Mouse (Mus musculus): ENCODE measurements around the gene Cfl1.
A peak's percentile ranks its signal among the peaks of the same experiment; 100 is the strongest.

Gene Cfl1

DNA sequence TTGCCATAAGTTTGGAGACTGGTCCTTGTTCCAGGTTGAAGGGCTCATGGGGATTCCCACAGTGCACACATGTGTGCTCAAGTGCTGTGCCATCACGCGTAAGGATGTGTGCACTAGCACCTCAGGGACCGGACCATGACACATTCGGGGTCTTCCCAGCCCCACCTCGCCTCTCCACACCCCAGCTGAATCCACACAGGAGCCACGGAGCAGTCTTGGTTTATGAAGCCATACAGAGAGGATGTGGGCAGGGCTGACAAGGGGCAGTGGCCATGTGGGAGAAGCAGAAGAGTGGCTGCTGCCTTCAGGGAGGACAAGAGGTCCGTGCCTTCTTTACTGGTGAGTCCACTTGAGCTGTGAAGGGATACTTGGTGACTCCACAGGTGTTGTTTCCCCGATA is 25.2 kb upstream of the Cfl1 start:
- DNase-seq (ENCODE audit: low read depth, low spot score), result no peak

DNA sequence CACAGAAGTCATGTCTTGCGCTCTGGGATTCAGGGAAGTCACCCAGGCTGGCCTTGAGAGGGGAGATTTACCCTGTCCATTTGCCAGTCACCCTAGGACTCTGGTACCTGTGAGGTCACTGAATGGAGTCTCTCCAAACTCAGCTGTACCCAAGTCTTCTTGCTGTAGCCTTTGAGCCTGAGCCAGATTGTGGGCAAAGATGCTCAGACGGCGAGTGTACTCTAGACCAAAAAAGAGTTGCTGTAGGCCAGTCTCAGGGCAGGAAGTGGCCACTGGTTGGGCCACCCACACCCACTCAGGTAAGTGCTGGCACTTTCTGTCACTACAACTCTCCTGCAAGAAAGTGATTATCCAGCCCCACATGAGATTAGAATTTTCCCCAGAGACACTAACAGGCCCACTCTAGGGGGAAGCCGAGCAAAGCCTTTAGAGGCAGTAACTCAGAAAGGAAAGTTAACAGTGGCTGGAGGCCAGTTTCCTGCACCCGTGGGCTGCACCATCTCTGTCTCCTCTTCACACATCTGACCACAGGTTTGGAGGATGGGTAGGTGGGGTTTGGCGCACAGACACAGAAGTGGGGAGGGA is 23.2 kb upstream of the Cfl1 start:
- DNase-seq (ENCODE audit: low read depth, low spot score), result no peak

DNA sequence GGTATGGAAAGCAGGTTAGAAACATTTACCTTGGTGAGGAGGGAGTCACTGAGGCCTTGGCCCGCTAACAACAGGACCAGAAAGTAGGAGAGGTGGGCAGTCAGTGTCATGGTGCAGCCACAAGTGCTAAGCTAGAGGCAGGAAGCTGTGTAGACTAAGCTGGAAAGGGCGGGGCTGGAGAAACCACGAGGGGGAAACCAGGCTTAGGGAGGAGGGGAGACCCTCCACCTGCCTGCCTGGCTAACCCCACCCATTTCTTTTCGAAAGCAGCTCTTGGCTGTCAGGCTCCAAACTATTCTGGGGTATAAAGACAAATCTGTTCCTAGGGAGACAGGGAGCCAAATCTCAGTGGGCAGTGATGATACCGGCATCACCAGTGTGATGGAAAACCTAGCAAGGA is 21.9 kb upstream of the Cfl1 start, which contains the start of gene Ctsw:
Ctsw (minus strand) TSS at position 134 of the 400 bp plus-strand sequence.
- DNase-seq (ENCODE audit: low read depth, low spot score), result no peak

DNA sequence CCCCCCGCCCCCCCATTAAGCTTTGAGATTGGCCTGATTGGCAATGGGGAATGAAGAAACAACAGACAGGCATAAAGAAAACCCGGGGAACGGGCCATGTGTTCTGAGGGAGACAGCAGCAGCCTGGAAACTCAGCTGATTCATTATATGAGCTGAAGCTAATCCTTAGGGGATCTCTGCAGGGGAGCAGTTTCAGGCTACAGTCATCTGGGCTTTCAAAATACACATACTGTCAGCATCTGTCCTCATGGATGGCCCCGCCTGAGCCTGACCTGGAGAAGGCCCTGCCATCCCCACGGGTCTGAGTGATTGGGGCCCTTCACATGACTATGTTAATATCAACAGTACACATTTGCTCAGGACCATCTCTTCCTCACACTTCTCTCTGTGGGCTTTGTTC is 18.4 kb upstream of the Cfl1 start:
- DNase-seq (ENCODE audit: low read depth, low spot score), result no peak

DNA sequence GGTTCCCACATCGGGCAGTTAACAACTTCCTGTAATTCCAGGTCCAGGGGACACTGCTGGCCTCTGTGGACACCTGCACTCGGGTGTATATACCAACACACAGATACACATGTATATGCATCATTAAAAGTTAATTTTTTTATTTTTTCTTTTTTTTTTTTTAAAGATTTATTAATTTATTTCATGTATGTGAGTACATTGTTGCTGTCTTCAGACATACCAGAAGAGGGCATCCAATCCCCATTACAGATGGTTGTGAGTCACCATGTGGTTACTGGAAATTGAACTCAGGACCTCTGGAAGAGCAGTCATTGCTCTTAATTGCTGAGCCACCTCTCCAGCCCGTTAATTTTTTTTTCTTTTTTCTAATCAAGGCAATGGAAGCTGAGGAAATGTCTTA is 17.4 kb upstream of the Cfl1 start:
- no peak for DNase-seq (ENCODE audit: low read depth, low spot score)

DNA sequence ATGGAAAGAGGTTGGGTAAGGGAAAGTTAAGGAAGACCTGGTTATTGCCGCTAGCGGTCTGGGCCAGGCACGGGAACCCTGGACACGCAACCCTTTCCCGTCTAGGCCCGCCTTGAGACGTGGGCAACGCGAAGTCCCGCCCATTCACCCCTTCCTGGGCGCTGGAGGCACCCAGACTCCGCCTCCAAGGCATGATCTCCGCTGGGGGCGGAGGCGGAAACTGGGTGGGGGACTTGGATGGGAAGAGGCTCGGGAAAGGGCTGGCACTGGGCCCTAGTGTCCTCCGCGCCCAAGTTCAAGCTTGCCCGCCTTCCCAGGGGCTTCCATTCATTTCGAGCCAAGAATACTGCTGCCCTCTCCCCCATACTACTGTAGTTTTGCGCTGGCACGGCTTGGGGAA is 16.5 kb upstream of the Cfl1 start, which contains the start of gene Efemp2:
Efemp2 (plus strand) TSS at position 235 of the 400 bp plus-strand sequence.
- DNase-seq (ENCODE audit: low read depth, low spot score), result peak; percentile 86

DNA sequence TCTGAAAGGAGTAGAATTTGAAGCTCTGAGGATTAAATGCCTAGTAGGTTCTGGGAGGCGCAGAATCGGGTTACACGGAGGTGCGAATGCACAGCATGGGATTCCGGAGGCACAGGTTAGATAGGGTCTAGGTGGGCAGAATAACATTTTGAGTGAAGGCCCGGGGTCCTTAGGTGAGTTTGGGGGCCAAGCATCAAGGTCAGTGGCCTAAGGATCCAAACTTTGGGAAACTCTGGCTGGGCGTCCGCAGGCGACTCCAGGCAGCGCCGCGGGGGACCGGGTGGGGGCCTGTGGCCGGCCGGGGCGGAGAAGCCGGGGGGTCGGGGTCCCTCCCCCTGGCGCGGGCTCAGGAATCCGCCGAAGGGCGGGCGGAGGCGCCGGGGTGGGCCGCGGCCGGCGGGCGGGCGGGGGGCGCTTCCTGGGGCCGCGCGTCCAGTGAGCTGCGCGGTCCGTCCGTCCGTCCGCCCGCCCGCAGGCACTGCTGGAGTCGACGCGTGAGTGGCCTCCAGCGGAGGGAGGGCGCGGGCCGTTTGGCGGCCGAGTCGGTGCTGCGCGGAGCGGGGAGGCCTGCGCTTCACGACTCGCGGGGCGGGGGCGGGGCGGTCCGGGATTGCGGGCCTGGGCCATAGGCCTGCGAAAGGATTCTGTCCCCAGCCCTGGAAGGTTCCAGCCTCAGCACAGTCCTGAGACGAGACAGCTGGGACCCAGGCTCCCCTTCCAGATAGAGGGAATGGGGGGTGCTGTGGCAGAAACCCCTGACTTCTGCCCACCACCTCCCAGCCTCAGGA is 15.8 kb upstream of the Cfl1 start:
- DNase-seq (ENCODE audit: low read depth, low spot score), result peak; percentile 65

DNA sequence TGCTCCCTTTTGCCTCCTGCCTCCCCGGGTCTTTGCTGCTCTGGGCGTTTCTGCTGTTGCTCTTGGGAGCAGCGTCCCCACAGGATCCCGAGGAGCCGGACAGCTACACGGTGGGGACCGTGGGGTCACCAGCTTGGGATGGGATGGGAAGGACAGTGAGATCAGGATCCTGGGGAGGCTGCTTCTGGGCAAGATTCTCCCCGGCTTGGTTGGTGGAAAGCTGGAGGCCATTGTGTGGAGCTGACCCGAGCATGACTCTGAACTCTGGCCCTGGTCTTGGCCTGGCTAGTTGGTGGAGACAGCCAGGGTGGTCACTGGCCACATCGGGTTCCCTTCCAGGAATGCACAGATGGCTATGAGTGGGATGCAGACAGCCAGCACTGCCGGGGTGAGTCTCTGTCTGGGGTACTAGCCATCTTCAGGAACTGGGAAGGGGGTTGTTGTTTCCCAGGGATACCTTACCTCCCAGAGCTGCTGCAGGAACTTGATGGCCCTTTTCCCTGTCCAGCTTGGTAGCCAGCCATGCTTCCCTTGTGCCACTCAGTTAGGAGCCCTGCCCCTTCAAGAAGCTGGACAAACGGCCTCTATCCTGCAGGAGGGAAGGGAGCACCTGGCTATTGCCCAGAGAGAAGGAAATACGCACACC is 15.1 kb upstream of the Cfl1 start:
- DNase-seq (ENCODE audit: low read depth, low spot score), result peak; percentile 61

DNA sequence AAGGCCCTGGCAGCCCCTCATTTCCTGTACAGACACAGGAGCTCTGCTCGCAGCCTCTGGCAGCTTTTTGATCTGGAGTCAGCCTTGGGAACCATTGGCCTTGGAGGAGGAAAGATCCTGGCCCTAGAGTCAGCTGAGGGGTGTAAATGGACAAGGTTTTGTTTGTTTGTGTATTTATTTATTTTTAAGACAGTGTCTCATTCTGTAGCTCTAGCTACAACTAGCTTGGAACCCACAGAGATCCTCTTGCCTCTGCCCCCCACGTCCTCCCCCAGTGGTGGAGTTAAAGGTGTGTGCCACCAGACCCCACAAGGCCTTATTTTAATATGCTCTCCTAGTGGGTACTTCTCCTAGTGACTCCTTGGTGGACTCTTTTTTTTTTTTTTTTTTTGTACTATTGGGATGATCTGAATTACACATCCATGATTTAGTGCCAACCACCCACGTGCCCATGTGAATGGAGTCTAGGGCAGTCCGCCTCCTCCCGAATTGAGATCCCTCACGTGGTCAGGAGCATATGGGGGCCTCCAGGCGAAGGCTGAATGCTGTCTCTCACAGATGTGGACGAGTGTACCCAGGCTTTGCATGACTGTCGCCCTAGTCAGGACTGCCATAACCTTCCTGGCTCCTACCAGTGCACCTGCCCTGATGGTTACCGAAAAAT is 13.1 kb upstream of the Cfl1 start:
- peak; percentile 76 for DNase-seq (ENCODE audit: low read depth, low spot score)

DNA sequence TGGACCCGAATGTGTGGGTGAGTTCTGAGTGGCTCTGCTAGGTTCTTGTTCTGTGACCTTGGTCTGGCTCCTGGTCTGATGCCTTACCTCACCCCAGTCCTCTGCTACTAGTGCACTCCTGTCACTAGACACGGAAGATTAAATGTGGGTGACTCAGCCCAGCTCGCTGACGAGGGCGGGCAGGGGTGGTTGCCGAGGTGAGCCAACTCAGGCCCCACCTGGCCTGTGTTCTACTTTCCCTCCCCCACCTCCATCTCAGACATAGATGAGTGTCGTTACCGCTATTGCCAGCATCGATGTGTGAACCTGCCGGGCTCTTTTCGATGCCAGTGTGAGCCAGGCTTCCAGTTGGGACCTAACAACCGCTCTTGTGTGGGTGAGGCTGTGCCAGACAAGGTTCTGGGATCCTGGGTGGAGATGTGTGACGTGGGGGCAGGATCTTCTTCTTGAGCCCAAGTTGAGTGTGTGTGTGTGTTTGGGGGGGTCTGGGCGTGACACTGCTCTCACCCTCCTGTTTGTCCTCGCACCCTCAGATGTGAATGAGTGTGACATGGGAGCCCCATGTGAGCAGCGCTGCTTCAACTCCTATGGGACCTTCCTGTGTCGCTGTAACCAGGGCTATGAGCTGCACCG is 12.5 kb upstream of the Cfl1 start:
- DNase-seq (ENCODE audit: low read depth, low spot score), result peak; percentile 54

DNA sequence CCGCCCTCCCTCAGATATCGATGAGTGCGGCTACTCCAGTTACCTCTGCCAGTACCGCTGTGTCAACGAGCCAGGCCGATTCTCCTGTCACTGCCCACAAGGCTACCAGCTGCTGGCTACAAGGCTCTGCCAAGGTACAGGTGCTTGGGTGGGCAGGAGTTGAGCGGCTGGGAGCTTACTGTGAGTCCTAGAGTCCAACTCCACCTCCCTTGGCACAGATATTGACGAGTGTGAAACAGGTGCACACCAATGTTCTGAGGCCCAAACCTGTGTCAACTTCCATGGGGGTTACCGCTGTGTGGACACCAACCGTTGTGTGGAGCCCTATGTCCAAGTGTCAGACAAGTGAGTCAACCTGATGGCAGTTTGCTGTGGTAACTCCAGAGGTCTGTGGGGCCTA is 10.2 kb upstream of the Cfl1 start:
- DNase-seq (ENCODE audit: low read depth, low spot score), result no peak

DNA sequence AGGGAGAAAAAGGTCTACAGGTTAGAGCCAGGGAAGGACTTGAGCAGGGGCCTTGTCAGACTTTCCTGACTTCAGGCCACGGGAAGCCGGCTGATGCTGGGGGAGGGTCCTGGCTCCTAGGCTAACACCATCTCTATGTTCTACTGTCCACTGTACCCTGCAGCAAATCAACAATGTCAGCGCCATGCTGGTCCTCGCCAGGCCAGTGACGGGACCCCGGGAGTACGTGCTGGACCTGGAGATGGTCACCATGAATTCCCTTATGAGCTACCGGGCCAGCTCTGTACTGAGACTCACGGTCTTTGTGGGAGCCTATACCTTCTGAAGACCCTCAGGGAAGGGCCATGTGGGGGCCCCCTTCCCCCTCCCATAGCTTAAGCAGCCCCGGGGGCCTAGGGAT is 8.9 kb upstream of the Cfl1 start:
- DNase-seq (ENCODE audit: low read depth, low spot score), result no peak

DNA sequence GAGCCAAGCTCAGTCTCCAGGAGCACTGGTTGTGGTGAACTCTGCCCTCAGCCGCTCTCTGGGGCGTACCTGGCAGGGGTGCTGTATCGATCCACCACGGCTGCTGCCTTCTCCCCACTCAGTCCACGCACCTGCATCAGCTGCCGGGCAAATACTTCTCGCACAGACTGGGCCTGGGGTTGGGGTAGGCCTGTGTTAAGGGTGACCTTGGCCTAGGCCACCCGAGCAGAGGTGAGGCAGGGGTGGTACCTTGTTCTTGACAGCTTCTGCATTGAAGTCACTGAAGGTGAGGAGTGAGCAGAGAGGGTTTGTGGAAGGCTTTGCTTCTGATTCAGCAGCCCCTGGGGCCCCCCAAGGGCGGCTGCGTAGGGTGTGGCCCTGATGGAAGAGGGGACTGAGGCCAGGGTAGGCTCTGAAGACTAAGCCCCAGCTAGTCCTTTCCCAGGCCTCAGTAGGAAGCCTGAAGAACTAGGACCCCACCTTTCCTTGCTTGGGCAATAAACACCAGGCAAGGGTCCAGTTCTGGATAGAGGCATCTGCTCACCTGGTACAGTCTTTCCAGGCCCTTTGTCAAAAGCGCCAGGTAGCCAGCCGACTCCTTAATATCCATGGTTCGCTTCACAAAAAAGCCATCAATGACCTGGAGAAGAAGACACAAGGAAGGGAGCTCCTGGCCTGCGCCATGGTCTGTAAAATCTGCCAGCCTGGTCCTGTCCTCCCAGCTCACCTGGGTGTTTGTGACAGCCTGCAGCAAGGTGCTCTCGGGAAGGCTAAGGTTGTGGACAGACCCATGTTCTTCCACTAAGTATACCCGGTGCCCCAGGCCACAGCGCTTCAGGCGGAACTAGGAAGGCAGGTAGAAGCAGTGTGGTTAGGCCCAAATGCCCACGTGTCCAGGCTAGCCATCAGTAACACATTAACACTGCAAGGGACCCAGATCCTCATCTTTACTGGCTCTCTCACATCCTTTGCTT is 6.6 kb upstream of the Cfl1 start:
- DNase-seq (ENCODE audit: low read depth, low spot score), result no peak

DNA sequence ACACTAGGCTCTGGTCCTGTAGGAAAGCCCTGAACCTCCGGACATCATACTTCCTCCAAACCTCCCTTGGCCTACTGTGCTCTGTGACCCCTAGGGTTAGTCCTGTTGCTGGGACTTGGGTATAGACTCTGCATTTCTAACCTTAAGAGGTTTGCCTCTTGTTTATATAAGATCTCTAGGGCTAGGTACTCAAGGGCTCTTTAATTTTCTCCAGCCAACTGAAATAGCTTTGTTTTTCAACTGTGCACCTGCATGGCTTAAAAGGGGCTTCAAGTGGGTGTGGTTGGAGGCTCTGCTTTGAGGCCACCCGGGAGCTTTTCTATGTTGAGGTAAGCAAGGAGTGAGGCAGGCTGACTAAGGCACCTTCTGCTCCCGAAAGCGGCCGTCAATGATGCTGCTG is 5.8 kb upstream of the Cfl1 start:
- no peak for DNase-seq (ENCODE audit: low read depth, low spot score)

DNA sequence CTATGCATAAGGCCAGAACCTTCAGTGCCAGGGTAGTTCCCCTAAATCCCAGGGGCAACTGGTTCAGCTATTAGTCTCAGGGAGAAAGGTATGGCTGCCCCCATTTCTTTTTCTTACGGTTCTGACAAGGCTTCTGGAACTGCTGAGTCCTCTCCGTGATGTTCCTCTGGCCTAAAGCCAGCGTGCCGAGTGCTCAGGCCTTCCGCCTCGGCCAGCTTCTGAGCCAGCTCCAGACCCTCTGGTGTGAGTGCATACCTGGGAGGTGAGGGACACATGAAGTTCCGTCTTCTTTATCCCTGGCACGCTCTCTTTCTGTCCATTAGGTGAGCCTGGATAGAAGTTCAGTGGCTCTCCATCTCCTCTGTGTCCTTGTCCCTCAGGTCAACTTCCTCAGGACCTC is 4.9 kb upstream of the Cfl1 start:
- DNase-seq (ENCODE audit: low read depth, low spot score), result peak; percentile 36

DNA sequence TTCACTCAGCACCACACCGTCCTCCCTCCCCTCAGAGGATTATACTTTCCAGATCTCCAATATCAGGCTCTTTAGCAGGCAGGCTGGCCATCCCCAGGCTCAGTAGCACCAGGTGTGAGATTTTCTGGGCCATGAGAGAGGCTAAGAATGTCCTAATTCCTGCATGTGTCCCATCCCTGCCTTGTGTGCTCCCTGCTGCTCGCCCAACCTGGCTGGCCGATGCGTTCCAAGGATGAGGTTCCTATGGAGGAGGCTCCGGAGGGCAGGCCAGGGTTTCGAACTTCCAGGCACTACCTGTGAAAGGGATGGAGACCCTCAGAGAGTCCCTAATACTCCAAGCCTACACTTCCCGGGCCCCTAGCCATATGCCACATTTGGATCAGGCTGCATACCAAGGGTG is 4.4 kb upstream of the Cfl1 start:
- DNase-seq (ENCODE audit: low read depth, low spot score), result peak; percentile 91

DNA sequence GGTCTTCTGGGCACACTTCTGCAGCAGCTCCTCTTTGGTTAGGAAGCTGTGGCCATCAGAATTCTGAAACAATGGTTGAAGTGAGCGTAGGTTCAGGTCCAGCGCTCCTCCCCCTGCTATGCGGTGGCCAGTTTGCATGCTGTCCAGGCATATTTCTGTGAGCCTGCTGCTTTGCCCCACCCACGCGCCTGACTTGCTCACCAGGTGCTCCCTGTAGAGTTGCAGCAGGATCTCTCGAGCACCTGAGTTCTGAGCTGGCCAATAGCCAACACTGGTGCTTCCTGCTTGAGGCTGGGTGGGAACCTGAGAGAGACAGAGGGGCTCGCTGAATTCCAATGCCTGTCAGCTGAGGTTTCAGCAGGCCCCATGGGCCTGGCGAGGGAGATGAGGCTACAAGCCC is 4.0 kb upstream of the Cfl1 start:
- DNase-seq (ENCODE audit: low read depth, low spot score), result peak; percentile 75

DNA sequence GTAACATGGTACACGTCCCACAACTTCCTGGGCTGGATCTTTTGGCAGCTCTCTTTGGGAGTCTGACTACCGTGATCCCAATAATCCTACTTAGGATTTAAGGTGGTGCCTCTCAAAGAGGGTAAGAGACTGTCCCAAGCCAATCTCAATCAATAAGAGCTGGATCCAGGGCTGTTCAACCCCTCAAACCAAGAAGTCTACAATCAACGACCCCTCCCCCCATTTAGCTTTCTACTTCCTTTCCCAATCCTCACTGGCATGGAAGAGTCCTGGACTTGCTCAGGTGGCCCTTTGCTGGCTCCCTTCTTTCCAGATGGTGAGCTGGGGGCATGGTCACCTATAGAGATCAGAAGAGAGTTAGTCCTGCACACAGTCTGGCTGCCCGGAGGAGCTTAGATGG is 3.5 kb upstream of the Cfl1 start:
- DNase-seq (ENCODE audit: low read depth, low spot score), result no peak

DNA sequence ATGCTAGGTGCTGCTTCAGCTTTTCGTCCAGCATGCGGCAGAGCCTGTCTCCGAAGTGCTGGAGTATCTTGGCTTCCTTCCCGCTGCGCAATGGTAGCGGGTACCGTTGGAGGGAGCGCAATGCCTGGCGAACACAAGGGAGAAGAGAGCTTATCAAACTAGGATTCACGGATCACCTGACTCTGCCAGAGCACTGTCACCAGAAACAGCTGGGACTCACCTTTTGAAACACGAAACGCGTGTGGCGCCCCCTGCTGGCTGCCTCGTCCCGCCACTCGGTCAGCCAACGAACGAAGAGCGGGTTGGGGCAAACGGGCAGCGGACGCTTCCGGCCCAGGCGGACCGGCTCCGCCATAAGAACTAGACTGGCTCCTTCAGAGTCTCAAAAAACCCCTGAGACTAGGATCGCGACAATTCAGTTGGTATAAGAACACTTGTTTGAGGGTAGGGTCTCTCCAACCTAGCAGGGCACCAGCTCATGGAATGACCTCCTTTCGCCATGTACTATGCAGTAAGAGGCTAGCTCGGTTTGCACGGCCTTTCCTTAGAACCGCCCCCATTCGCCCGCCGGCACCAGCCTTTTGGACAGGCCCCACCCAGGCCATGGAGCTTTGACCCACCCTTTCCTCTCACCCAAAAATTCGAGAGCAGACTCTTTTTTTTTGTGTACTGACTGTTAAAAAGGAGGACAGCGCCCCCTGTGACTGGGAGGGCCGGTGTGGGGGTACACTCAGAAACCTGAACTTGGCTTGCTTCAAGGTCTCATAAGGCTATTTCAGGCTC is 2.3 kb upstream of the Cfl1 start, which contains the start of gene Mus81:
Mus81 (minus strand) TSS at position 635 of the 783 bp plus-strand sequence.
- DNase-seq (ENCODE audit: low read depth, low spot score), result peak; percentile 99

Data from brain, adult 2 months (tissue).